Mouse (Mus musculus): ENCODE data around the gene Skida1. TPM values are rescaled to one million over a fixed set of nuclear protein-coding genes. Genes with fewer than 3 reads are reported as not detected.

Gene Skida1
- total and polyA plus RNA-seq, 2 experiments from 2014 or later: 4.4 to 14.1 TPM

DNA sequence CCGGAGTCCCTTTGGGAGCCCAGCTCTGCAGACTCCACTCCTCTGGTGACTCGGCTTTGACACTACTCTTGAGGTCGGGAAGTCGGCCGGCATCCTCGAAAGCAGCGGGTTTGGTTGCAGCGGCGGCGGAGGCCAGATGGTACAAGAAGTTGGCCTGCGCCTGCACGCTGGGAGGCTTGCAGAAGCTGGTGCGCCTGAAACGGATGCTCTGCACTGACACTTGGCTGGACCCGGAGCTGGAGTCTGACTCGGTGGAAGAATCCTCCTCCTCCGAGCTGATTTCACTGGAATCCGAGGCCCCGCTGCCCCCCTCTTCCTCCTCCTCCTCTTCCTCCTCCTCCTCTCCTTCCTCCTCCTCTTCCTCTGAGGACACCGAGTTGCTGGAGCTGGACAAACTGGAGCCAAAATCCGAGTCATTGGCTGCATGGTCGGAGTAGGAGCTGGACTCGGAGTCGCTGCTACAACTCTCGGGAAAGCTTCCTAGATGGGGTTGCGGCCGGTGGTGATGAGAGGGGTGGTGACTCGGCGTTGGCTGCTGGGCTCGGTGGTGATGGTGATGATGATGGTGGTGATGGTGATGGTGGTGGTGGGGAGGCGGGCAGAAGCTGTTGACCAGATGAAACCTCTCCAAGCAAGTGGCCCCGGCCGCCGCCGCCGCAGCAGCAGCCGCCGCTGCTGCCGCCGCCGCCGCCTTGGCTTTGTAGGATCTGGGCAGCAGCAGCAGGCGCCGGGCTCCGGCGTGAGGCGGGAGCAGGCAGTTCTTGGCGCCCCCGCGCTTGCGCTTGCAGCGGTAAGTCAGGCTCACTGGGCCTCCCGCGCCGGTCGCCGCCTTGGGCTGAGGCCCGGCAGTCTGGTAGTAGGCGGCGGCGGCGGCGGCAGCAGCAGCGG lies 1.8 kb downstream of the Skida1 start:
- H3K9ac ChIP-seq (replicated peaks; ENCODE audit: low read length): peak overlapping the region; percentile 99
- H3K36me3 ChIP-seq (ENCODE audit: insufficient read depth, low read length): no peaks in the 10 kb centered on the region
- peak overlapping the region; percentile 93 for H3K4me3 ChIP-seq (ENCODE audit: low read length)
- peak overlapping the region; percentile 99 for H3K27ac ChIP-seq
- no peak for TF ChIP-seq CTCF (IDR thresholded peaks at IDR 0.05; ENCODE audit: low read depth)
- peak overlapping the region; percentile 84 for H3K4me2 ChIP-seq (ENCODE audit: low read depth, low read length)
- no peaks in the 10 kb centered on the region for H3K9me3 ChIP-seq (ENCODE audit: low read length)
- WGBS: under 1% methylated on average over 57 of the region's 64 CpGs
- H3K4me1 ChIP-seq (ENCODE audit: insufficient read depth, low read length): peaks cover 16% of the 10 kb centered on the region
- DNase-seq (ENCODE audit: low spot score): peak; percentile 77
- H3K27me3 ChIP-seq (ENCODE audit: insufficient read depth, low read length): no peaks in the 10 kb centered on the region
- peak; percentile 66 for ATAC-seq

DNA sequence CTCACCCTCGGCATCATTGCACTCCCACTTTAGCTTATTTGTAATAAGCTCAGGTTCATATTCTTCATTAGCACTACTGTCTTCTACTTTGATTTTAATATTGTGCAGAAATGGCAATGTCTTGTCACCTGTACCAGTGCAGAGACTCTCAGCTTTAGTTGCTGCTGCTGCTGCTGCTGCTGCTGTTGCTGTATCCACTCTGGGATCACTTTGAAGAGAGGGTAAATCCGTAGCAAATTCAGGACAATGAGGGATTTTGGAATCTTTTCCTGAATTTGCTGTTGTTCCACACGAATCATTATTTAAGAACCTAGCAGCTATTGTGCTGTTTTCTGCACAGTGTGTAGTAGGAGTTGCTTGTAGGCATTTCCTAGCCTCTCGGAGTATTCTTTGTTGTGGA lies 2.7 kb downstream of the Skida1 start:
- Histone ChIP-seq H3K4me1 (ENCODE audit: insufficient read depth, low read length) (peaks cover 21% of the 10 kb centered on the region), H3K4me2 (ENCODE audit: low read depth, low read length) (peak overlapping the region; percentile 84), H3K9me3 (ENCODE audit: low read length) (no peaks in the 10 kb centered on the region), H3K27me3 (ENCODE audit: insufficient read depth, low read length) (no peaks in the 10 kb centered on the region), H3K36me3 (ENCODE audit: insufficient read depth, low read length) (no peaks in the 10 kb centered on the region), H3K9ac (replicated peaks; ENCODE audit: low read length) (peak overlapping the region; percentile 99), H3K4me3 (ENCODE audit: low read length) (peak overlapping the region; percentile 93), H3K27ac (peak overlapping the region; percentile 99)
- ATAC-seq: no peak
- no peak for TF ChIP-seq CTCF (IDR thresholded peaks at IDR 0.05; ENCODE audit: low read depth)
- WGBS: 1% methylated on average over 4 of the region's 4 CpGs
- no peak for DNase-seq (ENCODE audit: low spot score)

DNA sequence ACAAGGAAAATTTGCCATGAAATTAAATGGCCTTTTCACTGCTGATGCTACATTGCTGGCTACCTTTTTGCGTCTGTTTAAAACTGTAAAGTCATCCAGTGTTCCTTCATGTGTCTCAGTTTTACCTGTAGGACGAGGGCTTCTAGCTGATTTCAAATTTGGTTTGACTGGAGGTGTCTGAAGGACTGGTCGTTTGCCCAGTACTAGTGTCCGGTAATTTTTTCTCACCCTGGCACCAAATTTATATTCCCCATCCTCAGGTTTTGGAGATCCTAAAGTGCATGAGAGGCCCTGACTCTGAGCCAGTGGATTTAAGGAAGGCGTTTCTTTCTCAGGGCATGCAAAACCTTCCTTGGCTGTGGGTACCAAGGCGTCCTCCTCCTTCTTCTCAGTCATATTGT lies 3.1 kb downstream of the Skida1 start:
- peak; percentile 35 for DNase-seq (ENCODE audit: low spot score)
- Histone ChIP-seq H3K27me3 (ENCODE audit: insufficient read depth, low read length) (no peaks in the 10 kb centered on the region), H3K4me2 (ENCODE audit: low read depth, low read length) (peak overlapping the region; percentile 84), H3K4me1 (ENCODE audit: insufficient read depth, low read length) (peaks cover 23% of the 10 kb centered on the region), H3K9ac (replicated peaks; ENCODE audit: low read length) (peak overlapping the region; percentile 99), H3K9me3 (ENCODE audit: low read length) (no peaks in the 10 kb centered on the region), H3K27ac (peak overlapping the region; percentile 99; the same call in 1 of the 2 replicates), H3K4me3 (ENCODE audit: low read length) (peak overlapping the region; percentile 93), H3K36me3 (ENCODE audit: insufficient read depth, low read length) (no peaks in the 10 kb centered on the region)
- no peak for ATAC-seq
- TF ChIP-seq CTCF (IDR thresholded peaks at IDR 0.05; ENCODE audit: low read depth): no peak
- 9% methylated on average over 6 of the region's 6 CpGs for WGBS

DNA sequence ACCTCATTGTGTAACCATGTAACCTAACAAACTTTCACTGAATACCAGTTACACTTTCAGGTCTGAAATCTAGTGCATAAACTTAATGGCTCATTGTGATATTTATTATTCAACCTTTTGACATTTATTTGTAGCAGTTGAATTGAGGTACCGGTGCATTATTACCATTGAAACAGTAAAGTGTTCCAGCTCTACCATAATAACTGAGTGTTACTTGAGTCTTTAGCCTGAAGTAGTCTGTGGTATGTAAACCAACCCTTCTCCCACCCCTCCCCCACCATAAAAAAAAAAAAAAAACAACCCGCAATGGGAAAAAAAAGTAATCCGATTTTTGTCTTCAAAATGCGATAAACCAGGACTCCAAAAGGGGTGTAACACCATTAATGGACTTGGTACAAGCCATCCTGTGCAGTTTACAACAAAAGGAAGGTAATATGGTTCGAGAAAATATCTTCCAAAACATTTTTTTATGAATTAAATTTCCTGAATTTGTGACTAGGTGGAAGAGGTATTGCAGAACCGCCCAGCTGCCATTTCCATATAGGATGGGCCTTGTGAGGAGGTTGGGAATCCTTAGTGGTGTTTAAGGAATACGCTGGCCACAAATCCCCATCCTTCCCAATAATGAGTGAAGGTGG lies 3.6 kb downstream of the Skida1 start:
- ATAC-seq: no peak
- Histone ChIP-seq H3K27ac (peak overlapping the region; percentile 99; the same call in 1 of the 2 replicates), H3K4me3 (ENCODE audit: low read length) (peak overlapping the region; percentile 93), H3K9me3 (ENCODE audit: low read length) (no peaks in the 10 kb centered on the region), H3K4me2 (ENCODE audit: low read depth, low read length) (peak overlapping the region; percentile 84), H3K27me3 (ENCODE audit: insufficient read depth, low read length) (no peaks in the 10 kb centered on the region), H3K4me1 (ENCODE audit: insufficient read depth, low read length) (peaks cover 28% of the 10 kb centered on the region), H3K36me3 (ENCODE audit: insufficient read depth, low read length) (no peaks in the 10 kb centered on the region), H3K9ac (replicated peaks; ENCODE audit: low read length) (peak overlapping the region; percentile 99)
- WGBS: 6% methylated on average over 7 of the region's 7 CpGs
- TF ChIP-seq CTCF (IDR thresholded peaks at IDR 0.05; ENCODE audit: low read depth): no peak
- peak; percentile 3 for DNase-seq (ENCODE audit: low spot score)

DNA sequence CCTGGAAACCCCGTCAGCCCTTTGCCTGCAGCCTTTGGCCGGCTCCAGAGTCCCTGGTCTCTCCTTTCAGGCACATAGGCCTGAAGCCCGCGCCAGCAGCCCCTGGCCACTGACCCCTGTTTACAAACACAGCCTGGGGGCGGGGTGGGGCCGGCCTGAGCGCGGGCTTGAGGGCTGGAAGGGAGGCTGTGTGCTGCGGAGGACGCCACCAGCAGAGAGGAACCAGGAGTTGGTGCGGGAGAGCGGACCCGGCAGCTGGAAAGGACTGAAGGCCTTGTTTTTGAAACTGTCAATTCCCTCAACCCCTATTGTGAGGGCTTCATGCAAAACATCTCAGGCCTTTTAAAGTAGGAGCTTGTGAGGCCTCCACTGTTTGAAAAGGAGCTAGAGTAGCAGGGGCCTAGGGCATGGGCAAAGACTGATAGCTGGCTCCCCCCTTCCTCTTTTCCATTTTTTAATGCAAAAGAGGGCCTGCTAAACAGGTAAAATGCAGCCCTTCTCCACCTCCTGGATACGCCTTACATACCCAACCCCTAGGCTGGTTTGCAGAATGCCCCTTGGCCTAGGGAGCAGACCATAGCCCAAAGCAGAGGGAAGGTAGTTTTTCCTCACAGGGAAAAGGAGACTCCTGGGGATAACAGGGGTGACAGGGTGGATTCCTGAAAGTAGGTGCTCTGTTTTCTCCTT lies 7.5 kb downstream of the Skida1 start:
- TF ChIP-seq CTCF (IDR thresholded peaks at IDR 0.05; ENCODE audit: low read depth): no peak
- H3K27ac ChIP-seq: peak overlapping the region; percentile 85
- H3K4me2 ChIP-seq (ENCODE audit: low read depth, low read length): peak overlapping the region; percentile 84
- H3K4me3 ChIP-seq (ENCODE audit: low read length): peak overlapping the region; percentile 10; the same call in 1 of the 2 replicates
- no peaks in the 10 kb centered on the region for H3K9me3 ChIP-seq (ENCODE audit: low read length)
- 12% methylated on average over 14 of the region's 14 CpGs for WGBS
- peak; percentile 75 for DNase-seq (ENCODE audit: low spot score)
- no peaks in the 10 kb centered on the region for H3K36me3 ChIP-seq (ENCODE audit: insufficient read depth, low read length)
- peaks cover 25% of the 10 kb centered on the region for H3K4me1 ChIP-seq (ENCODE audit: insufficient read depth, low read length)
- peak overlapping the region; percentile 52 for H3K9ac ChIP-seq (replicated peaks; ENCODE audit: low read length)
- H3K27me3 ChIP-seq (ENCODE audit: insufficient read depth, low read length): no peaks in the 10 kb centered on the region
- ATAC-seq: peak; percentile 83

DNA sequence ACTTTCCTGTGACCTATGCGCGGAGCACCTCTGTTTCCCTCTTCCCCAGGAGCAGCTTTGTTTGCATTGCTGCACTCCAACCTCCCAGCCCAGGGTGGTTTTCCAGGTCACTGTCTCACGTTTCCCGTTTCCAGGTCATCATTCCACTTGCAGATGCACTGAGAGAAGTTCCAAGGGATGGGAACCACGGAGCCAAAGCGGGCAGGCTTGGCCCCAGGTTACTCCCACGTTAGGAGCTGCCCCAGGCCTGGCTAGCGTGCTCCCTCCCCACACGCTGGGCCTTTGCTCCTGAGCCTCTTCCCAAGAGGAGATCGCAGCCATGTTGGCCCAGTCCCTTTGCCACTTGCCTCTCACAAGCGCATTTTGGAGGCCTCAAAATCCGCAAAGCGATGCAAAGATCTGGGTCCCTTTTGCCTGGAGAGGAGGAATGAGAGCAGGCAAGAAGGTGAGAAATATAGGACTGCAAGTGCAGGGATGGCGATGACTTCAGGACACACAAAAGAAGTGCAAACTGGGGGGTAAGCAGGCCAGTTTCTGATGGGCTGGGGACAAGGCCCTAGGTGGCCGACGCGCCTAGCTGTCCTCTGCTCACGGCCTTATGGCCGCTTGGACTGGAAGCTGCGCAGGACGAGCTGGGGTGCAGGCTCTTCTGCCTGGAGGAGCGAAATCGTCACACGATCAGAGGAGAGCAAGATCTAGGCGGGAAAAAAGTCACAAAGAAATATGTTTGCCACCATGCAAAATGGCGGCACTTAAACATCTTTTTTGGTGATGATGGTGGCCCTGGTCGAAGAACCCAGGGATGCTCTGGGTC lies 8.3 kb downstream of the Skida1 start:
- Histone ChIP-seq H3K9ac (replicated peaks; ENCODE audit: low read length) (peak overlapping the region; percentile 52), H3K4me1 (ENCODE audit: insufficient read depth, low read length) (peaks cover 25% of the 10 kb centered on the region), H3K27ac (peak overlapping the region; percentile 85), H3K4me3 (ENCODE audit: low read length) (peak overlapping the region; percentile 10; the same call in 1 of the 2 replicates), H3K27me3 (ENCODE audit: insufficient read depth, low read length) (no peaks in the 10 kb centered on the region), H3K9me3 (ENCODE audit: low read length) (no peaks in the 10 kb centered on the region), H3K4me2 (ENCODE audit: low read depth, low read length) (peak overlapping the region; percentile 84), H3K36me3 (ENCODE audit: insufficient read depth, low read length) (no peaks in the 10 kb centered on the region)
- 23% methylated on average over 27 of the region's 27 CpGs for WGBS
- peak; percentile 32 for DNase-seq (ENCODE audit: low spot score)
- no peak for TF ChIP-seq CTCF (IDR thresholded peaks at IDR 0.05; ENCODE audit: low read depth)
- peak; percentile 54 for ATAC-seq
